Mouse (Mus musculus): ENCODE results near the gene Rtp2.
A peak's percentile ranks its signal among the peaks of the same experiment; 100 is the strongest.

Rtp2 gene

GRCm38 (mm10) chr16:23932294-23932693 is at the start of gene Rtp2:
Rtp2 (minus strand) TSS chr16:23932394.
- no peak for DNase-seq

DNA sequence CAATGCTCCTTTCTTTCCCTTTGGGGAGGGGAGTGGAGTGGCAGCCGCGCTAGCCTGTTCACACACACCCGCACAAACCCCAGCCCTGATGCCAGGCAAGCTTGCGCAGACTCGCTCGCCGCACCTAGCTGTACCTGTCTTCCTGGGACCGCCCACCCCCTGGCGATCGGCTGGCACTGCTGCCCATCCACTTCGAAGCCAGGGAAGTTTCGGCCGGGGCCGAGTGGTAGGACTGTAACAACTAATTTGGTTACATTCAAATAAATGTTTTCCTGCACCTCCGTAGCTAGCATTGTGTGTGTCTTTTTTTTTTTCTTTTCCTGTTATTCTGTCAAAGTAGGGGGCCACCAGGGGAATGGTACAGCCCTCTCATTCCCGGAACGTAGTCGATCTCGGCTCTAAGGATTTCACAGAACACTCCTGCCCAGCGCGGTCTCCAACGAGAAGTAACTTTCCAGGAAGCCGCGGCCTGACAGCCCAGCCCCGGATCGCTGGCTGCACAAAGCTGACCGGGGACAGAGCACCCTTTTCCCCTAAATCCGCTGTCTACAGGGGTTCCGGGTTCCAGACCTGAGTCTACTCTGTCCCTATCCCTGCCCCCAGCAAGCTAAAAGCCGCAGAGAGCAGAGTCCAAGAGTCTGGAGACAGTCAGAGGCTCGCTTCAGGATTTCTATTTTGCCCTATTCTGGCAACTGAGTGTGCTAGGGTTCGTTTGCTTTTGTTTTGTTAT is 49.0 kb upstream of the Rtp2 start:
- DNase-seq = peak; percentile 55 to 77

- no peak for DNase-seq
These were observed 48.1 kb upstream of the Rtp2 start for GRCm38 (mm10) chr16:23980201-23980870.

DNA sequence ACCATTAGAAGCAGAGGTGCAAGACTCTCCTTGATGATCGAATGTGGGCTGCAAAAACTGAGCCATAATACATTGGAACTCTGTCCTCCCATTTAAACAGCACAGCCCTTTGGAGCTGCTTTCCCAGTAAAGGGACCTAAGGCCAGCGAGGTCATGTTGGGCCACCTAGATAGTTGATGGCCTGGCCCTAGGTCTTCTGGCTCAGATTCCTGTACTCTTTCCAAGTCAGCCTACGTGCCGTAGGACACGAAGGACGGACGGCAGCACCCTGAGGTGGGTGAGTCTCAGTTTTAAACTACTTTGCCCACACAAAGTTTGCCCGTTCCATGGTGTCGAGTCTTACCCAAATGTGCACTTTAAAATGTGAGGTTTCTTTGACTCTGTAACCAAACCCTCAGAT is 47.3 kb upstream of the Rtp2 start:
- DNase-seq = no peak

DNA sequence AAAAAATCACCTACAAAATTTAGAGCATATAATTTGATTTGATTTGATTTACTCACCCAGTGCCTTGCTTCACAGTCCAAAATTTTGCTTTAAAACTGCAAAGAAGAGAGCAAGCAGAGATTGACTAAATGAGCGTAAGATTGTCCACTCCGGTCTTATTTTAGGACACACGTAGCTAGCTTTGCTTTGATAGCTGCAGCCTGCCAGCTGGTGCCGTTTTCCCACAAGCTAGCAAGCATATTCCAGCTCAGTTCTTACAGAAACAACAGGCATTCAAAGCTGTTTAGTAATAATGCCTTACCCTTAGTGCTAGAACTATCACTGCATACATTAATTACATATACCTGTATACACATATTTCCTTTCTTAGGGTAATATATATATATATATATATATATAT is 46.3 kb upstream of the Rtp2 start:
- DNase-seq = no peak

- DNase-seq = no peak
These were observed 45.5 kb upstream of the Rtp2 start for GRCm38 (mm10) chr16:23977732-23978131.

- no peak for DNase-seq
These were observed 44.0 kb upstream of the Rtp2 start for GRCm38 (mm10) chr16:23976196-23976595.

GRCm38 (mm10) chr16:23973635-23974367 is 41.6 kb upstream of the Rtp2 start:
- no peak for DNase-seq

GRCm38 (mm10) chr16:23972901-23973300 is 40.7 kb upstream of the Rtp2 start:
- no peak for DNase-seq

- DNase-seq = peak; percentile 29 to 75
These were observed 40.0 kb upstream of the Rtp2 start for GRCm38 (mm10) chr16:23972126-23972740.

DNA sequence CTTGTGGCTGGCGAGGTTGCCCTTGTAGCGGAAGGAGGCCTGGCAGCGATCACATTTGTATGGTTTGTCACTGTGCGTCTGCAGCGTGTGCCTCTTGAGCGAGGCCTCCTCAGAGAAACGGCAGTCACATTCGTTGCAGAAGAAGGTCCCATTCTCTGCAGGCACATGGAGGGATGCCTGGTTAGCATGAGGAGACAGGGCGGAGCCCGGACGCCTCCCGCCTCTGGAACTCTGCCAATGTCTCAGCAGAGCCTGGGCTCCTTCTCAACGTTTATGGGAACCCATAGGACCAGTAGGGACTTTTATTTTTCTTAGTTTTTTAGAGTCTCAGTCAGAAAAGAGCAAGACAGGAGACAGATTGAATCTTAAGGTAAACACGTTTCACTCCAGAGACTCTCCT is 37.7 kb upstream of the Rtp2 start:
- no peak for DNase-seq

- DNase-seq = no peak
These were observed 36.7 kb upstream of the Rtp2 start for GRCm38 (mm10) chr16:23968888-23969287.

GRCm38 (mm10) chr16:23967301-23967700 is 35.1 kb upstream of the Rtp2 start:
- no peak for DNase-seq

- no peak for DNase-seq
These were observed 33.9 kb upstream of the Rtp2 start for GRCm38 (mm10) chr16:23966066-23966465.

- DNase-seq = no peak
These were observed 32.6 kb upstream of the Rtp2 start for GRCm38 (mm10) chr16:23964706-23965367.

DNA sequence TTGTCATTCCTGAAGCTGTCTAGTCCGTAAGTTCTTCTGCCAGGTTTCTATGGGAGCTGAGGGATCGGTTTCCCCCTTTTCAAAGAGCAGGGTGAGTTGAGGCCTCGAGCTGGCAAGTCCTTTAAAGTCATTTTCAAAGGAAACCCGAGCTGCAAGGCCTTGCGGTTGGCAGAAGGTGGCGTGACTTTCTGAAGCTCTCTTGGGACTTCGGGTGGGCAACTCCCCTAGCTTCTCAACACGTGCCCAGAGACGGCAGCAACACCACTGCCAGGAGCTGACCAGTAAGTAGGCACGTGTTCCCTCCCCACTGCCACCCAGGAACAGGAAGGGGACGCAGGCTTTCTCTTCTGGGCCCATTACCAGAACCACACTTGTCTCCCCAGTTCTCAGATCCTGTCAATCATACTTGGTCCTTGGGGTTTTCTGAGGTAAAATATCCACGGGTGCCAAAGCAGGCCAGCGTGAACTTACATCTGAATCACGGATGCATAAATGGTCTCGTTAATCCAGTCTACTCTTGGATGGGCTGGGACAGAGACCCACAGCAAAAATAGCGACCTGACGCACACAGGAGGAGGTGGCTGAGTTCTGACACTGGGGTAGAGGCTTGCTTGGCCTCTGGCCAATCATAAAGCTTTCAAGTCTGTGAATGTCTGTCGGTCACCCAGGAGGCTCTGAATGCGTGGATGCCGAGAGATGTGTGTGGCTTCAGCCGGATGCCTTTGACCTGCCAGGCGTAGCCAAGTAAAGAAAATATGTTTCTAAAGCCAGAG is 31.9 kb upstream of the Rtp2 start:
- no peak for DNase-seq

DNA sequence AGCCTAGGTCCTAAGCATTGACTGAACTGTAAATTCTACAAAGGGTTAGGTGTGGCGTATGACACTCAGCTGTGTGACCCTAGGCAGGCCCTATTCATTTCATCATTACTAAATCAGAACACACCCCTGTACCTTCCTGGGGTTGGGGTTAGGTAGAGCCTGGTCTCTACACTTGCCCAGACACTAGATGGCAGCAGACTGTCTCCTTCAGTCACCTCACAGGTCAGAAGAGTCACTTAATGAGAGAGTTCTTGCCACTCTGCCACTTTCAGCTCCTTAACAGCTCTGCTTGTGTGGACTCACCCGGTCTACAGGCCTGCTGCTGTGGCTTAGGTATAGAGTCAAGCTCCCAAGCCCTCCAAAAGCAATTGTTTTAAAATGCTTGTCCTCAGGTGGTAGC is 30.2 kb upstream of the Rtp2 start:
- peak in 1 of 2 experiments; percentile 62 for DNase-seq

GRCm38 (mm10) chr16:23958938-23959337 is 26.7 kb upstream of the Rtp2 start:
- no peak for DNase-seq

DNA sequence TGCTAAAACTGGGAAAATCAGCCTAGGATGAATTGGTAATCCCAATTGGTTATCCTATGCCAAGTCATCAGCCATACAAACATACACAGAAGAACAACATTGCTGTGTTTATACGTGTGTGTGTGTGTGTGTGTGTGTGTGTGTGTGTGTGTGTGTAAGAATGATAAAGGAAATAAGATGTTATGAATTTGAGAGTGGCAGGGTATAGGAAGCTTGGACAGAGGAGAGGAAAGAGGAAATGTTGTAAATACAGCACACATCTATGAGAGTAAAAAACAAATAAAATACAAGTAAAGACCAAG is 21.7 kb upstream of the Rtp2 start:
- DNase-seq = no peak

DNA sequence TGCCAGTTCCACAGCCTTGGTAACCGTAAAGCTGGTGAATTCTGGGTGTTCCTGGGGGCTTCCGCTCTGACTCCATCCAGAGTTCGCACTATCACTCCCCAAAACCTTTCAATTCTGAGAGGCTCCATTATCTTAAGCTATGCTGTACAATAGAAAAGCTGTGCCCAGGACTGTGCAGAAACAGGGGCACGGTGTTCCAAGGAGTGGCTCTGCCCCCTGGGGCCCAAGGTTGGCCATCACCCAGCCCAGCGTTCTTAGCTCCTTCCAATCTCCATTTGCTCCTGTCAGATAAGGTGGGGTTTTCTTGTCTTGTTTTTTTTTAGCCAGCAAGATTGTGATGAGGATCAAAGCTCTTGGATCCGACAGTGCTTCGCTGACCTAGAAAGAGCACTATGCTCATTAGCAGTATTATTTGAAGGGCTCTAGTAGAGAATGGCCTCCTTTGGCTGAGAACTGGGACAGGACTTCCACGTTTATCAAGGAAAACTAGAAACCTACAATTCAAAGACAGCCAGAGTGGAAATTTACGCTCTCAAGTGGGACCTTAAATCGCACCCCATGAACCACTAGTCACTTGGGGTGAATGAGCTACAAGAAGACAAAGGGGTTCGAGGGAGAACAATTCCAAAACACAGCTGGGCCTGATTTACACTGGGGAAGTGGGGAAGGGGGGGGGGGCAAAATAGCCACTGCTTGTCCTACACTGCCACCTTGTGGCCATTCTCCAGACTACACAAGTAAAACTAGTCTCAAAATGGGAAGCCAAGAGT is 21.2 kb upstream of the Rtp2 start:
- peak in 1 of 2 experiments; percentile 84 for DNase-seq

- DNase-seq = no peak
These were observed 20.0 kb upstream of the Rtp2 start for GRCm38 (mm10) chr16:23952101-23952727.
